Comparison of ENCODE assay signal across 8 mouse cellular contexts in the genomic region with DNA sequence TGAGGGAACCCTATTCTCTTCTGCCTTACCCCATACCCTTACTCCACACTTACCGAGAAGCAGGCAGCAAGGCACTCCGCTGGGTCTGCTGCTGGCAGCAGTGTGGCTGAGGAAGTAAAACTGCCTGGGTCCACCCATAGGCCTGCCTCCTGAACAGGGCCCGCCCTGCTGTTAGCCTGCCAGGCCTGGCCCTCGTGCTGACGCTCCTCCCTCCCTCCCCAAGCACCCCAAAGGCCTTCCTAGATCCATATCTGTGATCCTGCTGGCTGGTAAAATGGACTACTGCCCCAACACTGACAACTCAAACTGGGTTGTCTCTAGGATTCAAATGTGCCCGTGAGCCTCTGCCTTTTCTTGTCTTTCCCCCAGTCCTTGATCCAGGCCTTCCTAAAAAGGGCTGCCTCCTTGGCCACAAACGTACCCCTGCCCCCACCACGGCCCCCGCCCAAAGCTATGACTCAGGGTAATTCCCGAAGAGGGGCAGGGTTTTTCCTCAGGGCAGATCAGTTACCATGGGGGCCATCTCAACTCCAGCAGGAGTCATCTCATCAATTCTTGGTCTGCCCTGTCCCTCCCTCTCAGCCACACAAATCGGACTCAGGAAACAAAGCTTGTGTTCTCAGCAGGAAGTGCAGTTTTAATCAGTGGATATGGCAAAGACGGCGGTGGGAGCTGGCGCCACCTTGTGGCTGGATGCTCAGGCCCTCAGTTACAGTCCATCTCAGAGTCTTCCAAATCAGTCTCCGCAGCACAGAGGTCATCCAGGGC. TPM values are rescaled to one million over a fixed set of nuclear protein-coding genes. Genes with fewer than 3 reads are reported as not detected.
DNase-seq lines count a peak whose midpoint lies in the region; ATAC-seq and TF ChIP-seq lines count a peak whose summit lies in the region.

Gene Trex1 (minus strand): TSS at position 599 of the 768 bp plus-strand sequence.

- H3K27me3 ChIP-seq in heart, embryonic 12.5 days (replicated peaks): no peaks in the 10 kb centered on the region
- H3K27me3 ChIP-seq in kidney, postnatal 0 days (ENCODE audit: insufficient read depth, low read length): no peaks in the 10 kb centered on the region
- H3K27me3 ChIP-seq in liver, embryonic 11.5 days (replicated peaks; ENCODE audit: control insufficient read depth, insufficient read depth, low read length): no peaks in the 10 kb centered on the region
- H3K27me3 ChIP-seq in stomach, embryonic 15.5 days (replicated peaks): no peaks in the 10 kb centered on the region

- peak within 1 kb of the TSS; percentile 42 for H3K4me3 ChIP-seq in heart, embryonic 12.5 days
- peak within 1 kb of the TSS; percentile 37 for H3K4me3 ChIP-seq in kidney, postnatal 0 days (replicated peaks; ENCODE audit: low read depth, low read length)
- H3K4me3 ChIP-seq in liver, embryonic 11.5 days (ENCODE audit: low read depth, low read length): peak within 1 kb of the TSS; percentile 49
- peak within 1 kb of the TSS; percentile 36 for H3K4me3 ChIP-seq in stomach, embryonic 15.5 days (replicated peaks)

- peak; percentile 98 for TF ChIP-seq CTCF in brain, embryonic 14.5 days (IDR thresholded peaks at IDR 0.05; ENCODE audit: borderline replicate concordance, extremely low read depth, insufficient read depth, insufficient read length)
- TF ChIP-seq CTCF in kidney, postnatal 0 days (IDR thresholded peaks at IDR 0.05; ENCODE audit: low read depth): peak; percentile 99

- peak within 1 kb of the TSS; percentile 87 for H3K27ac ChIP-seq in heart, embryonic 12.5 days (ENCODE audit: poor library complexity, severe bottlenecking)
- H3K27ac ChIP-seq in kidney, postnatal 0 days: peak within 1 kb of the TSS; percentile 90
- peak within 1 kb of the TSS; percentile 85 for H3K27ac ChIP-seq in liver, embryonic 11.5 days (ENCODE audit: low read depth, low read length)
- H3K27ac ChIP-seq in stomach, embryonic 15.5 days: peak within 1 kb of the TSS; percentile 91

- TF ChIP-seq POLR2A in brain, embryonic 14.5 days (IDR thresholded peaks at IDR 0.05; ENCODE audit: borderline replicate concordance, extremely low read depth, insufficient read depth, insufficient read length, poor library complexity, severe bottlenecking): no peak

- peak within 1 kb of the TSS; percentile 65 for H3K4me2 ChIP-seq in heart, embryonic 12.5 days
- peak within 1 kb of the TSS; percentile 63 for H3K4me2 ChIP-seq in kidney, postnatal 0 days (ENCODE audit: low read length)
- peak within 1 kb of the TSS; percentile 79 for H3K4me2 ChIP-seq in liver, embryonic 11.5 days
- H3K4me2 ChIP-seq in stomach, embryonic 15.5 days: peak within 1 kb of the TSS; percentile 71

- H3K36me3 ChIP-seq in heart, embryonic 12.5 days: peaks cover 62% of the 10 kb centered on the region
- H3K36me3 ChIP-seq in kidney, postnatal 0 days (ENCODE audit: insufficient read depth, low read length): peaks cover 33% of the 10 kb centered on the region
- H3K36me3 ChIP-seq in liver, embryonic 11.5 days (ENCODE audit: control insufficient read depth, insufficient read depth, low read length): peaks cover 23% of the 10 kb centered on the region
- peaks cover 35% of the 10 kb centered on the region for H3K36me3 ChIP-seq in stomach, embryonic 15.5 days

- peak; percentile 94 for ATAC-seq in erythroid progenitor cell, adult 5-6 weeks (replicated peaks; ENCODE audit: low FRiP score, poor library complexity, severe bottlenecking)
- ATAC-seq in heart, embryonic 12.5 days (ENCODE audit: insufficient number of reproducible peaks, low FRiP score): peak; percentile 91
- peak; percentile 85 for ATAC-seq in kidney, postnatal 0 days (replicated peaks; ENCODE audit: low FRiP score, low read depth)
- ATAC-seq in liver, embryonic 11.5 days (replicated peaks; ENCODE audit: low FRiP score): peak; percentile 94
- peak; percentile 92 for ATAC-seq in stomach, embryonic 15.5 days (ENCODE audit: insufficient read depth, low FRiP score, low read depth)

- DNase-seq in CD4-positive helper T cell, adult 2 months (ENCODE audit: low read depth, low spot score): peak; percentile 93
- peak; percentile 90 for DNase-seq in brain, embryonic 14.5 days (ENCODE audit: low read depth)
- peak; percentile 96 for DNase-seq in kidney, postnatal 0 days (ENCODE audit: low spot score)
- DNase-seq in liver, embryonic 11.5 days (ENCODE audit: low spot score): peak; percentile 85
- peak; percentile 95 for DNase-seq in naive thymus-derived CD4-positive, alpha-beta T cell, adult 2 months (ENCODE audit: low read depth)

- peaks cover 24% of the 10 kb centered on the region for H3K4me1 ChIP-seq in heart, embryonic 12.5 days (replicated peaks)
- peaks cover 17% of the 10 kb centered on the region; the same call in 1 of the 2 replicates for H3K4me1 ChIP-seq in kidney, postnatal 0 days (replicated peaks; ENCODE audit: insufficient read depth, low read length)
- H3K4me1 ChIP-seq in liver, embryonic 11.5 days (replicated peaks; ENCODE audit: control insufficient read depth, insufficient read depth, low read length): peaks cover 19% of the 10 kb centered on the region
- peaks cover 25% of the 10 kb centered on the region for H3K4me1 ChIP-seq in stomach, embryonic 15.5 days

- 8% methylated on average over 15 of the region's 15 CpGs for WGBS in heart, embryonic 12.5 days
- 8% methylated on average over 15 of the region's 15 CpGs for WGBS in kidney, postnatal 0 days
- 10% methylated on average over 15 of the region's 15 CpGs for WGBS in liver, embryonic 11.5 days
- 10% methylated on average over 15 of the region's 15 CpGs for WGBS in stomach, embryonic 15.5 days

- peak within 1 kb of the TSS; percentile 71 for H3K9ac ChIP-seq in heart, embryonic 12.5 days
- H3K9ac ChIP-seq in kidney, postnatal 0 days (ENCODE audit: low read depth, low read length): peak within 1 kb of the TSS; percentile 56
- H3K9ac ChIP-seq in liver, embryonic 11.5 days (ENCODE audit: low read depth, low read length): peak within 1 kb of the TSS; percentile 64
- H3K9ac ChIP-seq in stomach, embryonic 15.5 days: no peak within 1 kb of the TSS

- H3K9me3 ChIP-seq in heart, embryonic 12.5 days (replicated peaks): no peaks in the 10 kb centered on the region
- no peaks in the 10 kb centered on the region for H3K9me3 ChIP-seq in kidney, postnatal 0 days (replicated peaks; ENCODE audit: low read length)
- H3K9me3 ChIP-seq in liver, embryonic 11.5 days (ENCODE audit: control insufficient read depth, low read length): no peaks in the 10 kb centered on the region
- no peaks in the 10 kb centered on the region for H3K9me3 ChIP-seq in stomach, embryonic 15.5 days

RNA-seq across cellular contexts. Expression of gene Trex1, which starts in this region (rescaled TPM):
- 48.3 and 61.0 TPM in 2 replicates for polyA plus RNA-seq in brain, embryonic 14.5 days (2012; rRNA removed)
- total RNA-seq in erythroid progenitor cell, adult 5-6 weeks (2015; ENCODE audit: low replicate concordance): 11.5 and 17.6 TPM in 2 replicates
- total RNA-seq in erythroid progenitor cell, adult 5-6 weeks (2017; ENCODE audit: low replicate concordance): 0.26 and 0.76 TPM in 2 replicates
- 5.8 and 7.1 TPM in 2 replicates for polyA plus RNA-seq in heart, embryonic 12.5 days (2016; fragmentation: Nextera tagmentation; extraction: Ambion mirVana)
- 14.3 and 15.2 TPM in 2 replicates for polyA plus RNA-seq in kidney, postnatal 0 days (2015; fragmentation: Nextera tagmentation; extraction: Ambion mirVana)
- polyA plus RNA-seq in liver, embryonic 11.5 days (2014; fragmentation: Nextera tagmentation; extraction: Ambion mirVana): 8.9 and 9.7 TPM in 2 replicates
- 12.7 and 14.4 TPM in 2 replicates for polyA plus RNA-seq in stomach, embryonic 15.5 days (2015; fragmentation: Nextera tagmentation; extraction: Ambion mirVana)

Comparison
In these comparisons a context has a peak if more than half of its experiments do, and no peak if none do; other contexts are left out.
1. Peak in every context shown above with its lines: DNase-seq, ATAC-seq, H3K4me3 ChIP-seq and H3K27ac ChIP-seq.